Mouse (Mus musculus): ENCODE results near the gene Gm14151. TPM values are rescaled to one million over a fixed set of nuclear protein-coding genes. Genes with fewer than 3 reads are reported as not detected.
A peak's percentile ranks its signal among the peaks of the same experiment; 100 is the strongest.
"Not testable (repeated sequence)": the region's sequence is repeated elsewhere in the genome, so short reads cannot be mapped to it uniquely, and the experiment has no call there.

Gene Gm14151
- not detected in 2 replicates for polyA plus RNA-seq (2014; fragmentation: Nextera tagmentation; extraction: Ambion mirVana)

DNA sequence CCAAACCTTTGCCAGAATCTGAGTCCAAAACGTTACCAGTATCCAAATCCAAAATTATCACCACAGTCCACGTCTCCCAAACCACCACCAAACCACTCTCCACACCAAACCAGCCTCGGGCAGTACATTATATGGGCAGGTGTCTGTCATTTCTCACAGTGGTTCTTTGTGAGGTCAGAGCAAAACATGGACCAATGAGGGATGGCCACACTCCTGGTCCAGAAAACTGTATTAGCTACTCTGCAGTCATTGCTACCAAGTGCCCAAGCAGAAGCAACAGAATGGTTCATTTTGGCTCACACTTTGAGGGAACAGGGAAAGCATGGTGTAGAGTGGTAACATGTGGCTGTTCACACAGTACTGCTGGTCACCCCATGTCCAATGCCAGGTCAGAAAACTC, at the start of gene Gm14151:
TSS of gene Gm14151 (minus strand) at position 101 of the 400 bp plus-strand sequence.
- not testable (repeated sequence) for H3K4me2 ChIP-seq; H3K4me3 ChIP-seq (ENCODE audit: low read depth, low read length); H3K9ac ChIP-seq (ENCODE audit: low read depth, low read length); H3K27me3 ChIP-seq (ENCODE audit: control insufficient read depth, insufficient read depth, low read length); H3K36me3 ChIP-seq (ENCODE audit: control insufficient read depth, insufficient read depth, low read length); H3K27ac ChIP-seq (ENCODE audit: low read depth, low read length); H3K4me1 ChIP-seq (ENCODE audit: control insufficient read depth, insufficient read depth, low read length); H3K9me3 ChIP-seq (replicated peaks; ENCODE audit: control insufficient read depth, low read length); ATAC-seq (replicated peaks; ENCODE audit: insufficient number of reproducible peaks, low FRiP score, low TSS enrichment)
- no CpG with 5 or more reads among the region's 3 CpGs for WGBS (ENCODE audit: insufficient replicate concordance)

- not testable (repeated sequence) for ATAC-seq (replicated peaks; ENCODE audit: insufficient number of reproducible peaks, low FRiP score, low TSS enrichment); H3K4me1 ChIP-seq (ENCODE audit: control insufficient read depth, insufficient read depth, low read length); H3K9me3 ChIP-seq (replicated peaks; ENCODE audit: control insufficient read depth, low read length); H3K4me3 ChIP-seq (ENCODE audit: low read depth, low read length); H3K27me3 ChIP-seq (ENCODE audit: control insufficient read depth, insufficient read depth, low read length); H3K27ac ChIP-seq (ENCODE audit: low read depth, low read length); H3K9ac ChIP-seq (ENCODE audit: low read depth, low read length); H3K36me3 ChIP-seq (ENCODE audit: control insufficient read depth, insufficient read depth, low read length); H3K4me2 ChIP-seq
- WGBS (ENCODE audit: insufficient replicate concordance): no CpG with 5 or more reads among the region's 3 CpGs
These were observed 5.8 kb upstream of the Gm14151 start, which contains the start of gene Gm14147 for GRCm38 (mm10) chr2:151097945-151098344. Gm14147 (plus strand) TSS chr2:151098245.

DNA sequence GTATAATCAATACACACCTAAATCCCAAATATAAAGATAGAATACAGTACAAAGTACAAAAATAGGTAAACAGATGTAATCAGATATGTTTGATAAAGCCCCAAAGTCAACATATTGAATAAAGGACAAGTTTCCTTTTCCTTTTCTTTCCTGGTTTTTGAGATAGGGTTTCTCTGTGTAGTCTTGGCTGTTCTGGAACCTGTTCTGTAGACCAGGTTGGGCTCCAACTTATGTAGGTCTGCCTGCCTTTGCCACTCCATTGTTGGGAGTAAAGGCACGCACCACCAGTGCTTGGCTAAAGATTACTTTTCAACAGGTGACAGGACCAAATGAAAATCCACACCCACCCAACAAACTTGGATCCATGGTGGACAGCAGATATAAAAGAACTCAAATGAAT, 35.5 kb downstream of the Gm14151 start:
- WGBS (ENCODE audit: insufficient replicate concordance): 81% methylated on average over 1 of the region's 1 CpGs

GRCm38 (mm10) chr2:151040411-151040810, 51.7 kb downstream of the Gm14151 start:
- no peaks in the 10 kb centered on the region for H3K9me3 ChIP-seq (replicated peaks; ENCODE audit: control insufficient read depth, low read length)
- H3K27ac ChIP-seq (ENCODE audit: low read depth, low read length): no peak overlapping the region
- no peak overlapping the region for H3K4me3 ChIP-seq (ENCODE audit: low read depth, low read length)
- no peak for ATAC-seq (replicated peaks; ENCODE audit: insufficient number of reproducible peaks, low FRiP score, low TSS enrichment)
- 90% methylated on average over 1 of the region's 1 CpGs for WGBS (ENCODE audit: insufficient replicate concordance)
- no peak overlapping the region for H3K9ac ChIP-seq (ENCODE audit: low read depth, low read length)
- no peaks in the 10 kb centered on the region for H3K36me3 ChIP-seq (ENCODE audit: control insufficient read depth, insufficient read depth, low read length)
- no peak overlapping the region for H3K4me2 ChIP-seq
- no peaks in the 10 kb centered on the region for H3K27me3 ChIP-seq (ENCODE audit: control insufficient read depth, insufficient read depth, low read length)
- peaks cover 8% of the 10 kb centered on the region; the same call in 1 of the 2 replicates for H3K4me1 ChIP-seq (ENCODE audit: control insufficient read depth, insufficient read depth, low read length)

More for the DNA sequence above, 35.5 kb downstream of the Gm14151 start:
- Histone ChIP-seq H3K4me3 (ENCODE audit: low read depth, low read length) (no peak overlapping the region), H3K27ac (ENCODE audit: low read depth, low read length) (no peak overlapping the region), H3K9me3 (replicated peaks; ENCODE audit: control insufficient read depth, low read length) (no peaks in the 10 kb centered on the region), H3K4me2 (no peak overlapping the region), H3K9ac (ENCODE audit: low read depth, low read length) (no peak overlapping the region), H3K27me3 (ENCODE audit: control insufficient read depth, insufficient read depth, low read length) (no peaks in the 10 kb centered on the region), H3K36me3 (ENCODE audit: control insufficient read depth, insufficient read depth, low read length) (no peaks in the 10 kb centered on the region), H3K4me1 (ENCODE audit: control insufficient read depth, insufficient read depth, low read length) (no peaks in the 10 kb centered on the region)
- no peak for ATAC-seq (replicated peaks; ENCODE audit: insufficient number of reproducible peaks, low FRiP score, low TSS enrichment)

- ATAC-seq (replicated peaks; ENCODE audit: insufficient number of reproducible peaks, low FRiP score, low TSS enrichment): no peak
- no peaks in the 10 kb centered on the region for H3K36me3 ChIP-seq (ENCODE audit: control insufficient read depth, insufficient read depth, low read length)
- H3K9me3 ChIP-seq (replicated peaks; ENCODE audit: control insufficient read depth, low read length): no peaks in the 10 kb centered on the region
- peak overlapping the region; percentile 62 for H3K27ac ChIP-seq (ENCODE audit: low read depth, low read length)
- WGBS (ENCODE audit: insufficient replicate concordance): 50% methylated on average over 8 of the region's 8 CpGs
- peak overlapping the region; percentile 87 for H3K4me3 ChIP-seq (ENCODE audit: low read depth, low read length)
- H3K9ac ChIP-seq (ENCODE audit: low read depth, low read length): peak overlapping the region; percentile 95
- peaks cover 8% of the 10 kb centered on the region; the same call in 1 of the 2 replicates for H3K4me1 ChIP-seq (ENCODE audit: control insufficient read depth, insufficient read depth, low read length)
- H3K27me3 ChIP-seq (ENCODE audit: control insufficient read depth, insufficient read depth, low read length): no peaks in the 10 kb centered on the region
- peak overlapping the region; percentile 85 for H3K4me2 ChIP-seq
These were observed 52.4 kb downstream of the Gm14151 start for GRCm38 (mm10) chr2:151039726-151040125.

GRCm38 (mm10) chr2:151039232-151039695, 52.9 kb downstream of the Gm14151 start, which contains the start of the genes Ninl and Nanp:
Ninl (minus strand) TSS chr2:151039382.
Nanp (minus strand) TSS chr2:151039398.
- Histone ChIP-seq H3K9ac (ENCODE audit: low read depth, low read length) (peak within 1 kb of the TSS; percentile 95), H3K27ac (ENCODE audit: low read depth, low read length) (peak within 1 kb of the TSS; percentile 74), H3K4me3 (ENCODE audit: low read depth, low read length) (peak within 1 kb of the TSS; percentile 87), H3K4me2 (peak within 1 kb of the TSS; percentile 85), H3K9me3 (replicated peaks; ENCODE audit: control insufficient read depth, low read length) (no peaks in the 10 kb centered on the region), H3K36me3 (ENCODE audit: control insufficient read depth, insufficient read depth, low read length) (no peaks in the 10 kb centered on the region), H3K27me3 (ENCODE audit: control insufficient read depth, insufficient read depth, low read length) (no peaks in the 10 kb centered on the region), H3K4me1 (ENCODE audit: control insufficient read depth, insufficient read depth, low read length) (peaks cover 8% of the 10 kb centered on the region; the same call in 1 of the 2 replicates)
- peak; percentile 95 for ATAC-seq (replicated peaks; ENCODE audit: insufficient number of reproducible peaks, low FRiP score, low TSS enrichment)
- under 1% methylated on average over 30 of the region's 34 CpGs for whole genome bisulfite sequencing (ENCODE audit: insufficient replicate concordance)

DNA sequence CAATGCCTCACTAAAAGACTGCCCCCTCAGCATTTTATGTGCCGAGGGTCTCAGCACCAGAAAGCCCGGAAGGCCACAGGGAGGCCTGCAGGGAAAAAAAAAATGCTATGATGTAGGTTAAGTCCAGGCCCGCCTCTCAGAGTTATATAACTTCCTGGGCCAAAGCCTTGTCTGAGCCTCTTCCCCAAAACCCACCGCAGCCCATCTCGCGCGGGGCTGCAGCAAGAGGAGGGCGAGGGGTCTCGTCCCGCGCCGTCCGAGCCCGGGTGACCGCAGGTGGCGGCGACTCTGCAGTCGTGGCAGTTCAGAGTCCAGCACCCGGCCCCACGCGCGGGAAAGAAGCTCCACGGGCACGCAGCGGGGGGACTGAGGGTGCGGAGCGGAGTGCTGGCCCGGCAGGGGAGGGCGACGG, 53.3 kb downstream of the Gm14151 start:
- no peaks in the 10 kb centered on the region for H3K27me3 ChIP-seq (ENCODE audit: control insufficient read depth, insufficient read depth, low read length)
- H3K4me2 ChIP-seq: peak overlapping the region; percentile 85
- no peak; the same call in 1 of the 2 replicates for ATAC-seq (replicated peaks; ENCODE audit: insufficient number of reproducible peaks, low FRiP score, low TSS enrichment)
- peak overlapping the region; percentile 95 for H3K9ac ChIP-seq (ENCODE audit: low read depth, low read length)
- no peaks in the 10 kb centered on the region for H3K9me3 ChIP-seq (replicated peaks; ENCODE audit: control insufficient read depth, low read length)
- H3K36me3 ChIP-seq (ENCODE audit: control insufficient read depth, insufficient read depth, low read length): no peaks in the 10 kb centered on the region
- peak overlapping the region; percentile 87 for H3K4me3 ChIP-seq (ENCODE audit: low read depth, low read length)
- H3K27ac ChIP-seq (ENCODE audit: low read depth, low read length): peak overlapping the region; percentile 74
- peaks cover 8% of the 10 kb centered on the region; the same call in 1 of the 2 replicates for H3K4me1 ChIP-seq (ENCODE audit: control insufficient read depth, insufficient read depth, low read length)
- 0% methylated on average over 30 of the region's 30 CpGs for WGBS (ENCODE audit: insufficient replicate concordance)

DNA sequence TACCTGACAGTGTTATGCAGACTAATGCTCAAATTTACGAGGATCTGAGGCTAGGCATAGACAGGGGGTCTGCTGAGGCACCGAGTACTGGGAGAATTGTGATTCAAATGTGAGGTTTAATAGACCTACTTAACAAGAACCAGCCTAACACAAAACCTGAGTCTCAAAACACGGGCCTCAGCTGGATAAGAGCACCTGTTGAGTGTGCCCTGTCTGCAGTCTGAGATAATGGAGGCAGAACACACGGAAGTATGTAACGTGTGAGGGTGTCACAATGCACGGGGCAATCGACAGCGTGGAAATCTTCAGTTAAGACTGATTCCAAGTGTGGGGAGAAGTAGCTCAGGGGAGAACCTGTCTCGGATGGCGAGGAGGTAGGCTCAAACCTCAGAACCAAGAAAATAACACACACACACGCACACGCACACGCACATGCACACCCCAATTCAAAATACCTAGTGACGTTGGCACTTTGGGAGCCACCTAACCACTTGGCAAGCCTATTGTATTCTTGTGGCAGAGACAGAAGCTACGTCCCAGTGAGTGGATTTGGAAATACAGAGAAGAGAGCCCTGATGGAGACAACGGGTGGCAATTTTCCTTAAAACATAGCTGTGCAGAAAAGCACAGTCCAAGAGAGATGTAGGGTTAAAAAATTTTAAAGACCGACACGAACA, 54.1 kb downstream of the Gm14151 start:
- H3K36me3 ChIP-seq (ENCODE audit: control insufficient read depth, insufficient read depth, low read length): no peaks in the 10 kb centered on the region
- 56% methylated on average over 18 of the region's 18 CpGs for WGBS (ENCODE audit: insufficient replicate concordance)
- peak overlapping the region; percentile 95 for H3K9ac ChIP-seq (ENCODE audit: low read depth, low read length)
- no peaks in the 10 kb centered on the region for H3K9me3 ChIP-seq (replicated peaks; ENCODE audit: control insufficient read depth, low read length)
- H3K4me3 ChIP-seq (ENCODE audit: low read depth, low read length): peak overlapping the region; percentile 87
- peaks cover 8% of the 10 kb centered on the region; the same call in 1 of the 2 replicates for H3K4me1 ChIP-seq (ENCODE audit: control insufficient read depth, insufficient read depth, low read length)
- H3K27ac ChIP-seq (ENCODE audit: low read depth, low read length): peak overlapping the region; percentile 23
- no peaks in the 10 kb centered on the region for H3K27me3 ChIP-seq (ENCODE audit: control insufficient read depth, insufficient read depth, low read length)
- peak overlapping the region; percentile 85 for H3K4me2 ChIP-seq
- peak; percentile 59; the same call in 1 of the 2 replicates for ATAC-seq (replicated peaks; ENCODE audit: insufficient number of reproducible peaks, low FRiP score, low TSS enrichment)
